Mouse (Mus musculus): ENCODE measurements around the gene Stat2. TPM values are rescaled to one million over a fixed set of nuclear protein-coding genes. Genes with fewer than 3 reads are reported as not detected.
"Not testable (repeated sequence)": the region's sequence is repeated elsewhere in the genome, so short reads cannot be mapped to it uniquely, and the experiment has no call there.

Gene Stat2
- polyA plus RNA-seq, 1 experiment from 2014 or later = 10.0 TPM

DNA sequence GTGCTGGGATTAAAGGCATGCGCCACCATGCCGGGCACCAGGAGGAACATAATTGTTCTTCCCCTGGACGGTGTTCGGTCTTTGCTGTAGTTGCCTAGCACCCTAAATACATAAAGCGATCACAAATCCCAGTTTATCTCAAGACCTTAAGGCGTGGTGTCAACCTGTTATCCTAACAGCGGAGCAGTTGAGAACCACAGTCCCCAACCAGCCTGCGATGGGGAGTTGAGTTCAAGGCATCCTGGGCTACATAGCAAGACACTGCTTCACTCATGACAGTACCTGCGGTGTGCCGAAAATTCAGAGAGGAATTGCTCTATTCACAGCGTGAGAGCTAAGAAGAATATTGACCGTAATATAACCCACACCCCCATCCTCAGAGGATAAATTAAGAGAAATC is 51.3 kb downstream of the Stat2 start:
- WGBS = 49% methylated on average over 12 of the region's 12 CpGs
- peak overlapping the region; percentile 15 to 82; a peak in 3 of 4 replicates for H3K4me3 ChIP-seq (ENCODE audit: control insufficient read depth in 1 of 2, insufficient read depth in 1 of 2, low read depth in 1 of 2, low read length in 2 of 2)
- H3K4me2 ChIP-seq (ENCODE audit: low read length) = peak overlapping the region; percentile 73
- no peak for ATAC-seq (ENCODE audit: insufficient number of reproducible peaks, insufficient read depth, low FRiP score, low read depth)
- peaks cover 68% of the 10 kb centered on the region for H3K36me3 ChIP-seq (ENCODE audit: control insufficient read depth, insufficient read depth, low read length)
- no peak overlapping the region for H3K27ac ChIP-seq (replicated peaks in 1 of 2; ENCODE audit: control insufficient read depth in 1 of 2, insufficient read depth in 1 of 2, low read depth in 2 of 2, low read length in 2 of 2)
- peak overlapping the region; percentile 96 for H3K9ac ChIP-seq (ENCODE audit: low read length)
- peaks cover 7 to 17% of the 10 kb centered on the region in 2 experiments for H3K4me1 ChIP-seq (ENCODE audit: control insufficient read depth in 2 of 2, insufficient read depth in 2 of 2, low read length in 2 of 2)
- H3K27me3 ChIP-seq (ENCODE audit: control insufficient read depth, insufficient read depth, low read length) = no peaks in the 10 kb centered on the region
- no peaks in the 10 kb centered on the region for H3K9me3 ChIP-seq (ENCODE audit: control insufficient read depth, low read length)

DNA sequence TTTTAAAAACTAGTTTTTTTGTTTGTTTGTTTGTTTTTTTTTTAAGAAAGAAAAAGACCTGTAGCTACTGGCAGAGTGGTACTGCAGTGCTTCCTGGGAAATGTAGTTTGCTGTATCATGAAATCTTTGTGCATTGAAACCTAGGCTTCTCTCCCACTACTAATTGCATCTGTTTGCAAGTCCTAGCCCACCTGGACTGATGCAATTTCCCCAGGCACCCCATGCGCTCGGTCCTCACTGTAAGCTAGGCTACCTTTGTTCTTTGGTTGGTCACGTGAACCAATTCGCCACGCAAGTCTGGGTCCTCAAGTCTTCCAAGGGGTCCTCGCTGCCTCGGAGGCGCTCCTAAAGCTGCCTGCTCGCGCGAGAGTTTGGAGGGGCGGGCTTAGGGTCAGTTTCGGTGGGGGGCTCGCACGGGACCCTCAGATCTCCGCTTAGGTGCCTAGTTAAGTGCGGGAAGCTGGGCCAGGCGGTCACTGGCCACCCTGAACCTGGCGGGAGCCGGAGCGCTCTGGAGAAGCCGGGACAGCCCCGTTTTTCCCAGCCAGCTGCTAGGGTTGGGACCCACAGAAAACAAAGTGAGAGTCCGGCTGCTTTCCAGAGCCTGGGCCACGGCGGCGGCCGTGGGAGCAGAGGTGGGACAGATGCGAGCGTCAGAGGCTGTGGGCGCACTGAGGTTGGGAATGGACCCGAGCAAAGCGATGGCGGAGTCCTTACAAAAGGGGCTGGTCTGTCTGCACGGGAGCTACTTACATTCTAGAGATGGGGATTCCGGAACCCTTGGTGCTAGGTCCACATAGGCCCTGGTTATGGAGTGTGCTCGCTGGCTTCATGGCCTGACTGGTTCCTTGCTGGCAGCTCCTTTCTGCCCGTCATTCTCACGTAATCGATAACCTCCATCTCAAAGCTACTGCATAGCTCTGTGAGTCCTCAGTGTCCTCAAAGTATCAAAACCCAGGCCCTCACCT is 52.1 kb downstream of the Stat2 start, which contains the start of gene Cnpy2:
Cnpy2 (plus strand) TSS at position 319 of the 968 bp plus-strand sequence.
- Histone ChIP-seq H3K9me3 (ENCODE audit: control insufficient read depth, low read length) (no peaks in the 10 kb centered on the region), H3K27ac (replicated peaks in 1 of 2; ENCODE audit: control insufficient read depth in 1 of 2, insufficient read depth in 1 of 2, low read depth in 2 of 2, low read length in 2 of 2) (peak within 1 kb of the TSS; percentile 88 to 96), H3K4me2 (ENCODE audit: low read length) (peak within 1 kb of the TSS; percentile 73), H3K4me1 (ENCODE audit: control insufficient read depth in 2 of 2, insufficient read depth in 2 of 2, low read length in 2 of 2) (peaks cover 7 to 17% of the 10 kb centered on the region in 2 experiments), H3K9ac (ENCODE audit: low read length) (peak within 1 kb of the TSS; percentile 96), H3K36me3 (ENCODE audit: control insufficient read depth, insufficient read depth, low read length) (peaks cover 68% of the 10 kb centered on the region), H3K4me3 (ENCODE audit: control insufficient read depth in 1 of 2, insufficient read depth in 1 of 2, low read depth in 1 of 2, low read length in 2 of 2) (peak within 1 kb of the TSS; percentile 82 to 87), H3K27me3 (ENCODE audit: control insufficient read depth, insufficient read depth, low read length) (no peaks in the 10 kb centered on the region)
- ATAC-seq (ENCODE audit: insufficient number of reproducible peaks, insufficient read depth, low FRiP score, low read depth) = peak; percentile 87
- WGBS = under 1% methylated on average over 40 of the region's 40 CpGs

DNA sequence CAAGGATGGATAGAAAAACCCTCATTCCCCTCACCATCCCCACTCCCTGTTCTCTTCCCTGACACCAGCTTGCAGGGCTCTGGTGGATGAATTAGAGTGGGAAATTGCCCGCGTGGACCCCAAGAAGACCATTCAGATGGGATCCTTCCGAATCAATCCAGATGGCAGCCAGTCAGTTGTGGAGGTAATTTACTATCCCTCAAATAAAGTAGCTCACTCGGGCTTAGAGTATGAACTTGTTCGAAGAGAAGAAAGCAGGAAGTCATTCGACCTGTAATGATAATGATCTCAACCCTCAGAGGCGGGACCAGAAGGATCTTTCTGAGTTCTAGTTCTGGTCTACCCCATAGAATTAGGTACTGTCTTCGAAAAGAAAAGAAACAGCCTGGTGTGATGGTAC is 53.2 kb downstream of the Stat2 start:
- Histone ChIP-seq H3K9me3 (ENCODE audit: control insufficient read depth, low read length) (no peaks in the 10 kb centered on the region), H3K4me1 (ENCODE audit: control insufficient read depth in 2 of 2, insufficient read depth in 2 of 2, low read length in 2 of 2) (peaks cover 7 to 17% of the 10 kb centered on the region in 2 experiments), H3K36me3 (ENCODE audit: control insufficient read depth, insufficient read depth, low read length) (peaks cover 68% of the 10 kb centered on the region), H3K4me2 (ENCODE audit: low read length) (peak overlapping the region; percentile 73), H3K27ac (replicated peaks in 1 of 2; ENCODE audit: control insufficient read depth in 1 of 2, insufficient read depth in 1 of 2, low read depth in 2 of 2, low read length in 2 of 2) (no peak overlapping the region), H3K27me3 (ENCODE audit: control insufficient read depth, insufficient read depth, low read length) (no peaks in the 10 kb centered on the region), H3K9ac (ENCODE audit: low read length) (peak overlapping the region; percentile 96), H3K4me3 (ENCODE audit: control insufficient read depth in 1 of 2, insufficient read depth in 1 of 2, low read depth in 1 of 2, low read length in 2 of 2) (peak overlapping the region; percentile 82 to 87)
- WGBS = 78% methylated on average over 8 of the region's 8 CpGs
- ATAC-seq (ENCODE audit: insufficient number of reproducible peaks, insufficient read depth, low FRiP score, low read depth) = no peak

DNA sequence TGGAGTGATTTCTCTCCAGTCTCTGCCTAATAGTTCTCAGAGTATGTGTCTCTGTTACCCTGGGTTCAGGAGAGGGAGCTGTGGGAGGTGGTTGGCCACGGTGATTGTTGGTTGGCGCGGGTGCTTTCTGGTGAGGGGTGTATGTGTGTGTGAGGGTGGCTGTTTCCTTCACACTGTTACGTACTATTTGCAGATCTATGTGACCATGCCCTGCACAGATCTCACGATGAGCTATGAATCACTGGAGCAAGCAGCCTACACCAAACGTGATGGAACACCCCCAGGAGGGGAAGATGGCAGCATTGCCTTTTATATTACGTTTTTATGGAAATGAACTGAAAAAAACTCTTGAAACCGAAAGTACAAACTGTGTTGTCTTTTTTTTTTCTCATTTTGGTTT is 56.5 kb downstream of the Stat2 start:
- no peak overlapping the region for H3K27ac ChIP-seq (replicated peaks in 1 of 2; ENCODE audit: control insufficient read depth in 1 of 2, insufficient read depth in 1 of 2, low read depth in 2 of 2, low read length in 2 of 2)
- H3K4me1 ChIP-seq (ENCODE audit: control insufficient read depth in 2 of 2, insufficient read depth in 2 of 2, low read length in 2 of 2) = peaks cover 5 to 10% of the 10 kb centered on the region in 2 experiments
- H3K36me3 ChIP-seq (ENCODE audit: control insufficient read depth, insufficient read depth, low read length) = peaks cover 49% of the 10 kb centered on the region
- WGBS = 91% methylated on average over 8 of the region's 8 CpGs
- H3K9ac ChIP-seq (ENCODE audit: low read length) = no peak overlapping the region
- no peaks in the 10 kb centered on the region for H3K9me3 ChIP-seq (ENCODE audit: control insufficient read depth, low read length)
- H3K4me3 ChIP-seq (ENCODE audit: control insufficient read depth in 1 of 2, insufficient read depth in 1 of 2, low read depth in 1 of 2, low read length in 2 of 2) = no peak overlapping the region
- ATAC-seq (ENCODE audit: insufficient number of reproducible peaks, insufficient read depth, low FRiP score, low read depth) = no peak
- H3K4me2 ChIP-seq (ENCODE audit: low read length) = no peak overlapping the region
- no peaks in the 10 kb centered on the region for H3K27me3 ChIP-seq (ENCODE audit: control insufficient read depth, insufficient read depth, low read length)

DNA sequence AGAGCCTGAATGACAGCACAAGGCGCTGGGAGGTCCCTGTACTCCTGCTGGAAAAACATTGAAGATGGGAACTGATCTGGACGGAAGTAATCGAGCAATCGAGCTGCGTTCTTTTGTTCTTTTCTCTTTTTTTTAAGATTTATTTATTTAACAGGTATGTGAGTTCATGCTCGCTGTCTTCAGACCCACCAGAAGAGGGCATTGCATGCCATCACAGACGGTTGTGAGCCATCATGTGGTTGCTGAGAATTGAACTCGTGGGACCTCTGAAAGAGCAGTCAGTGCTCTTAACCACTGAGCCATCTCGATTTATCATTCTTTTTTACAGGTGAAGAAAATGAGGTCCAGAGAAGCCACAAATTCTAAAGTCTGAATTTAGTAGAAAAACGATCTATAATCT is 57.3 kb downstream of the Stat2 start:
- Histone ChIP-seq H3K4me1 (ENCODE audit: control insufficient read depth in 2 of 2, insufficient read depth in 2 of 2, low read length in 2 of 2) (peaks cover 5 to 9% of the 10 kb centered on the region in 2 experiments), H3K27ac (replicated peaks in 1 of 2; ENCODE audit: control insufficient read depth in 1 of 2, insufficient read depth in 1 of 2, low read depth in 2 of 2, low read length in 2 of 2) (no peak overlapping the region), H3K9ac (ENCODE audit: low read length) (no peak overlapping the region), H3K9me3 (ENCODE audit: control insufficient read depth, low read length) (no peaks in the 10 kb centered on the region), H3K27me3 (ENCODE audit: control insufficient read depth, insufficient read depth, low read length) (no peaks in the 10 kb centered on the region), H3K4me3 (ENCODE audit: control insufficient read depth in 1 of 2, insufficient read depth in 1 of 2, low read depth in 1 of 2, low read length in 2 of 2) (no peak overlapping the region), H3K4me2 (ENCODE audit: low read length) (no peak overlapping the region), H3K36me3 (ENCODE audit: control insufficient read depth, insufficient read depth, low read length) (peaks cover 49% of the 10 kb centered on the region)
- WGBS = 91% methylated on average over 10 of the region's 10 CpGs
- ATAC-seq (ENCODE audit: insufficient number of reproducible peaks, insufficient read depth, low FRiP score, low read depth) = no peak

DNA sequence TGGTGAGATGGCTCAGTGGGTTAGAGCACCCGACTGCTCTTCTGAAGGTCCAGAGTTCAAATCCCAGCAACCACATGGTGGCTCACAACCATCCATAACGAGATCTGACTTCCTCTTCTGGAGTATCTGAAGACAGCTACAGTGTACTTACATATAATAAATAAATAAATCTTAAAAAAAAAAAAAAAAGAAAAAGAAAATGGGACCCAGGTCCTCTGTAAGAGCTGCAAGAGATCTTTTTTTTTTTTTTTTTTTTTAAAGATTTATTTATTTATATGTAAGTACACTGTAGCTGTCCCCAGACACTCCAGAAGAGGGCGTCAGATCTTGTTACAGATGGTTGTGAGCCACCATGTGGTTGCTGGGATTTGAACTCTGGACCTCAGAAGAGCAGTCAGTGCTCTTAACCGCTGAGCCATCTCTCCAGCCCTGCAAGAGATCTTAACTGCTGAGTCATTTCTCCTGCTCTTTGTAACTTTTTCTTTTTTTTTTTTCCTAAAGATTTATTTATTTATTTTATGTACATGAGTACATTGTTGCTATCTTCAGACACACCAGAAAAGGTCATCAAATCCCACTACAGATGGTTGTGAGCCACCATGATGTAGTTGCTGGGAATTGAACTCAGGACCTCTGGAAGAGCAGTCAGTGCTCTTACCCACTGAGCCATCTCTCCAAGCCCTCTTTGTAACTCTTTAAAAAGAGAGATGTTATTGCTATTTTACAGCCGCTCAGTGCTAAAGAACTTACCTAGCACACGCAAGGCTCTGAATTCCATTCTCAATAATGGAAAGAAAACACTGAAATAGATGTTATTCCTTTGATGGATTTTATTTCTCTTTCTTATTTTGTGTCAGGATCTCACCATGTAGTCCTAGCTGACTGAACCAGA is 62.2 kb downstream of the Stat2 start:
- Histone ChIP-seq H3K36me3 (ENCODE audit: control insufficient read depth, insufficient read depth, low read length) (peaks cover 16% of the 10 kb centered on the region), H3K4me1 (ENCODE audit: control insufficient read depth in 2 of 2, insufficient read depth in 2 of 2, low read length in 2 of 2) (peaks cover 5 to 10% of the 10 kb centered on the region in 2 experiments; a peak in 3 of 4 replicates)
- WGBS = 75% methylated on average over 6 of the region's 6 CpGs
- not testable (repeated sequence) for ATAC-seq (ENCODE audit: insufficient number of reproducible peaks, insufficient read depth, low FRiP score, low read depth); H3K4me2 ChIP-seq (ENCODE audit: low read length); H3K27me3 ChIP-seq (ENCODE audit: control insufficient read depth, insufficient read depth, low read length); H3K27ac ChIP-seq (replicated peaks in 1 of 2; ENCODE audit: control insufficient read depth in 1 of 2, insufficient read depth in 1 of 2, low read depth in 2 of 2, low read length in 2 of 2); H3K9me3 ChIP-seq (ENCODE audit: control insufficient read depth, low read length); H3K9ac ChIP-seq (ENCODE audit: low read length); H3K4me3 ChIP-seq (ENCODE audit: control insufficient read depth in 1 of 2, insufficient read depth in 1 of 2, low read depth in 1 of 2, low read length in 2 of 2)

DNA sequence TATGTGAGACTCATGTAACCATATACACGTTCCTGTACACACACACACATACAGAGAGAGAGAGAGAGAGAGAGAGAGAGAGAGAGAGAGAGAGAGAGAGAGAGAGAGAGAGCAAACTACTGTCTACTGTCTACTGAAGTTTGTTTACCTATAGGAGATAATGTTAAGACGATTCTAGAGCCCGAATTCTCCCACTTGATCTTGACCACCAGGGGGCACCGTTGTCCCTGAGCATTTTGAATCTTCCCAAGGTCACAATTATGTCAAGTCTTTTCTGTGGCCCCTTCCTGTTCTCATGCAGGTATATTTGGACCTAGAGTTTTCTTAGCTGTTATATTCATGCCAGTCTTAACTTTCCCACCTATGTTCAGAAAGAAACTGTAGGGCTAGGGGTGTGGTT is 65.2 kb downstream of the Stat2 start:
- H3K4me1 ChIP-seq (ENCODE audit: control insufficient read depth in 2 of 2, insufficient read depth in 2 of 2, low read length in 2 of 2) = peaks cover 8 to 27% of the 10 kb centered on the region in 2 experiments
- H3K9ac ChIP-seq (ENCODE audit: low read length) = no peak overlapping the region
- ATAC-seq (ENCODE audit: insufficient number of reproducible peaks, insufficient read depth, low FRiP score, low read depth) = no peak
- H3K27ac ChIP-seq (replicated peaks in 1 of 2; ENCODE audit: control insufficient read depth in 1 of 2, insufficient read depth in 1 of 2, low read depth in 2 of 2, low read length in 2 of 2) = peak overlapping the region; percentile 41 to 96; a peak in 2 of 4 replicates
- H3K36me3 ChIP-seq (ENCODE audit: control insufficient read depth, insufficient read depth, low read length) = peaks cover 10% of the 10 kb centered on the region; the same call in 1 of the 2 replicates
- H3K4me2 ChIP-seq (ENCODE audit: low read length) = no peak overlapping the region
- H3K9me3 ChIP-seq (ENCODE audit: control insufficient read depth, low read length) = no peaks in the 10 kb centered on the region
- 2% methylated on average over 4 of the region's 4 CpGs for WGBS
- no peaks in the 10 kb centered on the region for H3K27me3 ChIP-seq (ENCODE audit: control insufficient read depth, insufficient read depth, low read length)
- H3K4me3 ChIP-seq (ENCODE audit: control insufficient read depth in 1 of 2, insufficient read depth in 1 of 2, low read depth in 1 of 2, low read length in 2 of 2) = no peak overlapping the region

All from heart, embryonic 14.5 days (tissue).